Mouse (Mus musculus) liver (tissue): ENCODE results near the gene Recql5.

Experiments
- DNase-seq: peaks from one replicate; pipeline ENCODE4 v3.0.0-alpha.2; 2020; ENCODE audit warnings: mixed read lengths

Gene Recql5

DNA sequence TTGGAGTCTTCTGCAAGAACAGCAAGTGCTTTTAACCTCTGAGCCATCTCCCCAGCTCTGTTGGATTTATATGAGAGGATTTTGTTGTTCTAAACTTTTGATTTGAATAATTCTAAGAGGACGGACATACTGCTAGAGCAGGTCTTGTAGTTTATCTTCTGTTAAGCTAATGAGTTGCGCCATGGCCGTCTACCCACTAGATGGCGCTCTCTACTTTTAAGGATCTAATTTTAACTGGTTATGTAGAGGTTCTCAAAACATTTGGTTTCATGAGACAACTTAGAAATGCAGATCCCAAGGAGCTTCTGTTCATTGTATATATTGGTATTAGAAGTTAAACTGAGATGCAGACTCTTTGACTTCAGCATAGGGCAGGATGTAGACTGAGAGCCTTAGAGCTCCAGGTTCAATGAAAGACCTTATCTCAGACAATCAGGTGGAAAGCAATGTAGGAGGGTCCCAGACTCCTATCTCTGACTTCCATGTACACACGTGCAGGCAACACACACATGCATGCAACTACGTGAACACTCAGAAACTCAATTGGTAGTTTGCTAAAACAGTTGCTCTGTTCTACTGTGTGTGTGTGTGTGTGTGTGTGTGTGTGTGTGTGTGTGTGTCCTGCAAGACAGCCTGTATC lies 6.5 kb upstream of the Recql5 start:
- DNase-seq: peak; percentile 68

DNA sequence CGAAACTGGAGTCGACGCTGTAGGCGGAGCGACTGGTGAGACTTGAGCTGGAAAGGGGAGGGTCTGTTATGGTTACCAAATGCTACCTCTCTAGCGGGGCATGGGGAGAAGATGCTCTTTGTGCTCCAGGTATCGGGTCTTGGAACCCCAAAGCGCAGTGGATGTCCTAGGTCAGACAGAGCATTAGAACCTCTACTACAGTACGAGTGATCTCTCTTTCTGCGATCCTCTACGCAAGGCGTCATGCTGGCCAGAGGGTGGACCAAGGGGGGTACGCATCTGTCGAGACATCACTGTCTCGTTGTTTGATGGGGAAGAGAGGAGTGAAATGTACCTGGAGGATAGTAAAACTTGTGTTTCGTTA lies 452 bp upstream of the Recql5 start:
- no peak for DNase-seq

GRCm38 (mm10) chr11:115931235-115931634 lies 2.0 kb downstream of the Recql5 start:
- DNase-seq: no peak

DNA sequence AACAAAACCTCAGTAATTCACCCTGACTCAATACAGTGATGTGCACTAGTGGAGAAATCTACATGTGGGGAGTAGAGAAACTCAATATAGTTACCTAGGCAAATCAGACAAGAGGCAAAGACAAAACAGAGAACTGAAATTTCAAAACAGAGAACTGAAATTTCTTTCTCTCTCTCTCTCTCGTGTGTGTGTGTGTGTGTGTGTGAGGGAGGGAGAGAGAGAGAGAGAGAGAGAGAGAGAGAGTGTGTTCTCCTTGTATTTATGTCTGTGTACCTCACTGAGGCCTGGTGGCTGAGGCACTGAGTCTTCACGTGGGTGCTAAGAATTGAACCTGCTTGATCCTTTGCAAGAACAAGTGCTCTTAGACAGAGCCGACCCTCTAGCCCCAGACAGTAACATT lies 3.5 kb downstream of the Recql5 start:
- DNase-seq: no peak

DNA sequence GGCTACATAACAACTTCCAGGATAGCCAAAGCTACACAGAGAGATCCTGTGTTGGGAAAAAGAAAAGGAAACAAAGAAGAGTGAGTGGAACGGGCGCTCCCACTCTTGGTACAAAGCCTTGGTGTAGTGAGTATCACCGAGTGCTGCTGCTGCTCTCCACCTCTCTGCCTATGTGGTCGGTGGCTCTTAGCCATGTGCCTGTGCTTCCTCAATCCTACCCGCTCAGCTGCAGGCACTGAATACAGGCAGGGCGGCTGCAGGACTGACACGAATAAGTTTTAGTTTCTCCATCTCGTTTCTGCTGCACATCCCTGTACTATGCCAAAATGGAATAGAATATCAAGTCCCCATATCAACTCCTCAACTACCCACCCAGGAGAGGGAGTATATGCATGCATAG lies 4.2 kb downstream of the Recql5 start:
- no peak for DNase-seq

DNA sequence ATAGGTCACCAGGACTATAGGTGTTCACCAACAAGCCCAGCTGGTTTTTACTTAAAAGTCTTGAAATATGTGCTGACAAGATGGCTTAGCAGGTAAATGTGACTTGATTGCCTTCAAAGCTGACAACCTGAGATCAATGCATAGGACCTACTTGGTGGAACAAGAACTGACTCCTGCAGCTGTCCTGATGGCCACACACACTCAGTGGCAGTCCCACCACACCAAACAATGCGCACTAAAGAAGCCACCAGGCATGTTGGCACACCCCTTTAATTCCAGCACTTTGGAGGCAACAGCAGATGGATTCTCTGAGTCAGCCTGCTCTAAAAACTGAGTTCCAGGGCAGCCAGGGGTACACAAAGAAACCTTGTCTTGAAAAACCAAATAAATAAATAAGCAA lies 11.3 kb downstream of the Recql5 start:
- DNase-seq: no peak

GRCm38 (mm10) chr11:115920110-115920818 lies 13.0 kb downstream of the Recql5 start:
- DNase-seq: peak; percentile 77

GRCm38 (mm10) chr11:115919073-115919472 lies 14.2 kb downstream of the Recql5 start:
- DNase-seq: no peak

DNA sequence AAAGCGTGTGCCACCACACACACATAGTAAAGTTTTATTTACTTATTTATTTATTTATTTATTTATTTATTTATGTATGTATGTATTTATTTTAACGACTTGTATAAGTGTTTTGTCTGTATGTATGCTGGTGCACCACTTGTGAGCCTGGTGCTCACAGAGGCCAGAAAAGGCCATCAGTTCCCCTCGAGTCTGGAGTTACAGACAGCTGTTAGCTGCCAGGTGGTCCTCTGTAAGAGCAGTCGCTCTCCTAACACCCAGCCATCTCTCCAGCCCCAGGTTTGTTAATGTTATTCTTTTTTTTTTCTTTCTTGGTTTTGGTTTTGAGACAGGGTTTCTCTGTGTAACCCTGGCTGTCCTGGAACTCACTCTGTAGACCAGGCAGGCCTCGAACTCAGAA lies 14.6 kb downstream of the Recql5 start:
- no peak for DNase-seq

DNA sequence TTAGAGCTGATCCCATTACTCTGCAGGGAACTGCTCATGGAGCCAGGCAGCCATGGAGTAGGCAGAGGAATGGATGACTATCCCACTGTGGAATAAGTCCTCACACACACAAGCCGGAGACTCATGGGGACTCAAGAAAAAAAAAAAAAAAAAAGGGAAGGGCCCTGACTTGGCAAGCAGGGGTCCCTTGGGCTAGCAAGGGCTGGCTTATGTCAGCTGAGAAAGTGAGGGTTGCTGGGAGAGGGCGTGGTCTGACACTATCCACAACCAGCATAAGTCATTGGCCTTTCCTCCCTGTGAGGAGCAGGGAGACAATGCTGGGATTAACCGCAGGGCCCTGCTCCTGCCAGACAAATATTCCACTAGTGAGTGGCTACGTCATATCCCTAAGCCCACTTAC lies 16.7 kb downstream of the Recql5 start:
- no peak for DNase-seq

DNA sequence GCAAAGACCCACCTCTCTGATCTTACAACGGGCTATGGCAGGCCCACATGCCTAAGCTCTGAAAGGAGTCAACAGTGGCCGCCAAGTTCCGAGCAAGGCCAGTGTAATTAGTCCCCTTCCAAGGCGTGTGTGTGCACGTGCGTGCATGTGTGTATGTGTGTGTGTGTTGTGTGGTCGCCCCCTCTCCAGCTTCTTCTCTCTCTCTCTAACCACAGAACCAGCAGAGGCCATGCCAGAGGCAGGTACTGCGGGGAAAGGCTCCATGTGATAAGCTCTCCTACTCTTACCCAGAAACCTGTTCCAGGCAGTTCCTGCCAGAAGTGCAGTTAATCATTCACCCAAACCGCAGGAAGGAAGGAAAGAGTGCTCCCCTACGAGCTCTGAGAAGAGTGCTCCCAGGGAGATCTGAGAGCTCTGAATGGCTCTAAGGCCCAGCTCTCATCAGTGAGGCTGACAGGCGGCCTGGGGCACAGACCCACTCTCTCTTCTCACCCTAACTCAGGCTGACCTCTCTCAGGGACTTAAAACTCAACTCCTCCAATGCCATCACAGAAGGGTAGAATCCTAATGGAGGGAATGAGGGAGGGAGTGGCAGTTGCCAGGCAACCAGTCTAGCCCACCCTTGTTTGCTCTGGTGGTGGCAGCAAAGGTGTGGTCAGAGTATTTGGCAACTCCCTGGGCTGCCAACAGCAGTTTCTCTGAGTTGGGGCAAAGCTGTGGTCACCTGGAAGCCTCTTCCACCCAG lies 21.5 kb downstream of the Recql5 start, which contains the start of gene Smim6:
Smim6 (plus strand) TSS at position 386 of the 745 bp plus-strand sequence.
- peak; percentile 60 for DNase-seq

DNA sequence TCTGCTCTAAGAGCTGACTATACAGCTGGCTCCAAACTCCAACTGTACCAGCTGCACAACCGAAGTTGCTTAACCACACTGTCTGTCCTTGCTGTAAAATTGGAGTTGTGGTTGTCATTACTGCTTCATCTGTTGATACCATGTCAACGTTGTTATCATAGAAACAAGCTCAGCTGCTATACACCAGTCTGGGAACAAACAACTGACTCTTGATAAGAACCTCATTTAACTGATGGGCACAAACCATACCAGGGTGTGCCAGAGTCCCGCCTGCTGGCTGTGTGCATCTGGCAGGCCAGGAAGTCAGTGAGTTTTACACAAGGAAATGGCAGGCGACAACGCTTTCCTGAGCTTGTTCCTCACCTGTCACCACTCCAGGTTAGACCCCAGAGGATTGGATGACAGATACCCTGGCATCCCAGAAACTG lies 22.1 kb downstream of the Recql5 start:
- DNase-seq: peak; percentile 78

DNA sequence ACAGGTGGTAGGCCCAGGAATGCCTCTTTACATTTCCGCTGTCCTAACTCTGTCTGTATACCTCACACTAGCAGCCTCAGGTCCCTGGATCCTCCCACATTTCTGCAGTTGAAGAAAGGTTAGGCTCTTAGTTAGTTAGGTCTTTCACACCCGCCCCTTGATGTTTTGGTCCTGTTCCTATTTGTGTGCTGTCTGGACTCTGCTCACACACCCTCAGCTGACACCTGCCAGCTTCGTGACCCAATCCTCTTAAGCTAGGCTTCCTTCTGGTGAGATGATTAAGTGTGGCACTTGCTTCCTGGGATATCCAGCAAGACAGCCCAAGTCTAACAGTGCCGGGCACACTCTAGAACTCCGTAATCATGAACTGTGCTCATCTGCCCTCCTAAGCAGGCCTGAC lies 26.8 kb downstream of the Recql5 start:
- DNase-seq: no peak

DNA sequence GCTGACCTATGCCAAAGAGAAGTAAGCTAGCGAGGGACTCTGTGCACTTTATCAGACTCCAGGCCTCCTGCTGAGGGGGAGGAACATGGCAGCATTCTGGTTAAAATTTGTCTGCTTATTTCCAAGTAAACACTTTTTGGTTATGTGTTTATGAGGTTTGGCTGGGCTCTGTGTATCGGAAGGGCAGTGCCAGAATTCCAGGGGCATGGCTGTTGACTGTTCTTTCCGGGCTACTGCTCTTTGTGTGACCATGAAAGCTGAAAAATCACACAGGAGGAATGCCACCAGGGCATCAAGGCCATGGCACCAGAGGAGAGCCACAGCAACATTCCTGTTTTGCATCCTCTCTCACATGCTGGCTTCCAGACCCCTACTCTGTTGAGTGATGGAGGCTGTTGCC lies 27.2 kb downstream of the Recql5 start:
- no peak for DNase-seq

DNA sequence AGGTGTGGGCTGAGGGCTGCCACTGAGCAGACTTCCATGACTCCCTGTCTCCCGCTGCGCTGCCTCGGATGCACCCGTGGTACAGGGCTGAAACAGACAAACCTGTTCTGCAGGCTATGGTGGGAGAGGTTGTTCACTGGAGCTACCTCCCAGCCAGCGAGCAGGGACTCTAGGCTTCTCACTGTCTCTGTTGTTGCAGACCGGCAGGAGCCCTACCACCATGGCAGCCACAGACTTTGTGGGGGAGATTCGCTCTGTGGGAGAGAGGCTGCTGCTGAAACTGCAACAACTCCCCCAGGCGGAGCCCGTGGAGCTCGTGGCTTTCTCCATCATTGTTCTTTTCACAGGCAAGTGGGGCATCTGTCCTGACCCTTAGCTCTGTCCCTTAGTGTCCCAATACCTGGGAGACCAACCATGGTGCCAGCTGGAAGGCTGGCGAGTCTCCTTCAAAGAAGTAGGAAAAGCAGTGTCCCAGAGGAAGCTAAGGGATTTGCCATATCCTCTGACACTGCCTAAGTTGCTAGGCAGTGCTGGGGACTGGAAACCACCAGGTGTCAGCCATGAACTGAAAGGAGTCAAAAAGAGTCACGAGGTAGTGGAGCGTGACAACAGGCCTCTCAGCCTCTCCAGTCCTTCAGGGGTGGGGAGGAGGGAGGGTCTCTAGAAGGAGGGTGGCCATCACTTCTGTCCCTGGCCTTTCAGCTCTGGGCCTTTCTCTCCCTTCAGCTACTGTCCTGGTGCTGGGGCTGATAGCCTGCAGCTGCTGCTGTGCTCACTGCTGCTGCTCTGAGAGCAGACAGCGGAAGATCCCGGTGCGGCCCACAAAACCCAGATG lies 28.1 kb downstream of the Recql5 start:
- DNase-seq: peak; percentile 34

GRCm38 (mm10) chr11:115904231-115904955 lies 28.9 kb downstream of the Recql5 start:
- peak; percentile 71 for DNase-seq

GRCm38 (mm10) chr11:115903384-115904230 lies 29.7 kb downstream of the Recql5 start:
- peak; percentile 96 for DNase-seq

DNA sequence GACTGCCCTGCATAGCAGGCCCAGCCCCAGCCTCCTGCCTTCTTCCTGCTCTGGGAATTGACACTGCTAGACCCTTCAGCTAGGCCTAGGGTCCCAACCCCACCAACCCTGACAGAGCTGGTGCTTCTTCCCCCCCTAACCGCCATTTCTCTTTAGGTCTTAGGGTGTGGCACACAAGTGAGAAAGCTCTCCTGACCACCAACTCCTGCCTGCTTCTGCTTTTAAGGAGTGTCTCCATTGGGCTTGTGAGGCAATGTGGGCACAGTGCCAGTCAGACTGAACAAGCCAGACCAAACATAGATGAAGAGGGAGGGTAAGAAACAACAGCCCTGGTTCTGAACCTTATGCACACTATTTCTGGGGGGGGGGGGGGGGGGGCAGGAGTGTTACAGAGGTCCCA lies 30.4 kb downstream of the Recql5 start:
- peak; percentile 49 for DNase-seq

DNA sequence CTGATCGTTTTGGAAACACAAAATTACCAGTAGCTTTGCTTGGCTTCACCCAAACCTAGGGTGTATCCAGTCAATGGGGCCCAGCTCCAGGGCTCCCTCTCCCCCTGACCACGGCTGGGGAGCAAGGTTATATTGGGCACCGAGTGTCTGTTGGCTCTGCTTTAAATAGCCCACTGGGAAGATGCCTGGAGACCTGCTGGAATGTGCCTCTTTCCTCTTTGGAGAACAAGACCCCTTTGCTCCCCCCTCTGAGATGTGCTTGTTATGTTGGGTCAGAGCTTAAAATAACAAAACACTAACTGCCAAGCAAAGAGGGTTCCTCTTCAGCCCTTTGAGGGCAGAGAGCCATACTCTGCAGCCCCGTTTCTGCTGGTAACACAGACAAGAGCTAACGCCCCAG lies 31.1 kb downstream of the Recql5 start:
- DNase-seq: peak; percentile 39

DNA sequence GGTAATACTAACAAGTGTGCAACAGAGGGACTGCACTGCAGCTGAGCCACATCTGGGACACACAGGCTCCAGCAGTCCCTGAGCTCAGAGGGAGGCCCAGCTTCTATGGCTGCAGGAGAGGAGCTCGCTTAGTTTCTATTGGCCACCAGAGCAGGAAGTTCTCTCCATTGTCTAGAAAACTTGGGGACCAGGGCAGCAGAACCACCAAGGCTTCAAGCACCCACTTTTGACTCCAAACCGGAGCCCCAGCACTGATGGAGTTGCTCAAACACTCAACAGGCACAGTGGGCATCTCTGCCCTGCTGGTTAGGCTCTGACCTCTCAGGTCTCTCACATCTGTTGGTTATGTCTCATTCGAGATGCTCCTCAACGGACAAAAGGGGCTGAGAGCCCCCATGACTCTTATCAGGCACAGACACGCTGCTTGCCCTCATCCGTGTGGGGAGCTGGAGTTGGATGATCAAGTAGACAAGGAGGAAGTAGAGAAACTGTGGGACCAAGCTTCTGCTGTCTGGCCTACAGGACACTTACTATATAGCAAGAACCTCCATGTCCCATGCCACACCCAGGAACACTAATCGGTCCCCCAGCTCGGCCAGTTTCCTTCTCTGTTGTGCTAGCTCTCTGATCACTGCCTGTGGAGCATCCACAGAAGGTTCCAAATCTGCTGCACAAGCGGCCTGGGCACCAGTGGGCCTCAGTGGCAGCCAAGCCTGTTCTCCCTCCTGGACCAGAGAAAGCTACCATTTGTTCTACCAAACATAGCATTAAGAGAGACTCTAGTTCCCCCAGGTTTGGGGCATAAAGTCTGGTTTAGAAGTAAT lies 31.7 kb downstream of the Recql5 start:
- DNase-seq: peak; percentile 84
